Mouse (Mus musculus) ES-E14 (cell line): ENCODE measurements around the gene Lama2. TPM values are rescaled to one million over a fixed set of nuclear protein-coding genes. Genes with fewer than 3 reads are reported as not detected.

ENCODE experiments used
- DNase-seq: peaks from one replicate; pipeline ENCODE4 v3.0.0-alpha.2; 2013; ENCODE audit warnings: low read depth, low spot score
- H3K27ac ChIP-seq: 2 replicates; pipeline ENCODE4 v1.5.1; 2012; ENCODE audit warnings: low read depth, mild to moderate bottlenecking, low read length, moderate library complexity, mixed read lengths; ENCODE audit not compliant: poor library complexity, insufficient read depth, severe bottlenecking
- H3K36me3 ChIP-seq: 2 replicates; pipeline ENCODE4 v1.6.1; 2012; ENCODE audit warnings: mild to moderate bottlenecking, low read length, moderate library complexity, mixed read lengths; ENCODE audit not compliant: control insufficient read depth, poor library complexity, insufficient read depth, severe bottlenecking
- H3K4me1 ChIP-seq, 2 experiments: fragments of 150-350 bp in 1 of 2; sonication (generic) in 1 of 2; 2 replicates each; pipeline ENCODE4 v1.6.1; 2012; ENCODE audit warnings: low read length in 2 of 2, mild to moderate bottlenecking in 1 of 2, mixed read lengths in 1 of 2; ENCODE audit not compliant: control insufficient read depth in 2 of 2, insufficient read depth in 2 of 2, poor library complexity in 1 of 2
- H3K4me3 ChIP-seq, 2 experiments: fragments of 150-350 bp in 1 of 2; sonication (generic) in 1 of 2; 2 replicates each; pipeline ENCODE4 v1.5.1; 2012; ENCODE audit warnings: low read length in 2 of 2, low read depth in 1 of 2, mild to moderate bottlenecking in 1 of 2, mixed read lengths in 1 of 2; ENCODE audit not compliant: insufficient read depth in 1 of 2, poor library complexity in 1 of 2, severe bottlenecking in 1 of 2
- H3K9ac ChIP-seq: 2 replicates; pipeline ENCODE4 v1.6.1; 2012; ENCODE audit warnings: low read depth, mild to moderate bottlenecking, low read length, mixed read lengths; ENCODE audit not compliant: poor library complexity, insufficient read depth, severe bottlenecking
- H3K9me3 ChIP-seq: fragments of 150-350 bp; sonication (generic); 2 replicates; pipeline ENCODE4 v1.6.1; 2012; ENCODE audit warnings: low read depth, mild to moderate bottlenecking, low read length; ENCODE audit not compliant: control insufficient read depth, insufficient read depth
- CHD2 ChIP-seq: IDR thresholded peaks from 2 replicates; pipeline ENCODE4 v1.6.1; 2014; ENCODE audit warnings: mild to moderate bottlenecking, low read depth, low read length, inconsistent platforms
- HCFC1 ChIP-seq: IDR thresholded peaks from 2 replicates; pipeline ENCODE4 v1.6.1; 2012; ENCODE audit warnings: low read length, inconsistent platforms, borderline replicate concordance; ENCODE audit not compliant: insufficient read depth
- MAFK ChIP-seq: IDR thresholded peaks from 2 replicates; pipeline ENCODE4 v1.6.1; 2014; ENCODE audit warnings: mild to moderate bottlenecking, low read depth, low read length, inconsistent platforms; ENCODE audit not compliant: insufficient read depth
- ZC3H11A ChIP-seq: IDR thresholded peaks from 2 replicates; pipeline ENCODE4 v1.6.1; 2012; ENCODE audit warnings: low read depth, mild to moderate bottlenecking, inconsistent platforms, low read length, borderline replicate concordance
- ZNF384 ChIP-seq: IDR thresholded peaks from 2 replicates; pipeline ENCODE4 v1.6.1; 2012; ENCODE audit warnings: low read depth, low read length, inconsistent platforms
- in situ Hi-C, 2 experiments: fragments of 600-800 bp; cut with MboI; formaldehyde crosslinking; loops; one replicate each; pipeline ENCODE4 v1.15.1; 2025; ENCODE audit warnings: low sequenced_read_pairs in 2 of 2, inconsistent platforms in 1 of 2; ENCODE audit not compliant: unreplicated experiment in 2 of 2
- total RNA-seq: library from RNA; depleted of rRNA; stranded (reverse); fragments of 300-350 nt; gene quantifications from 2 replicates; pipeline ENCODE4 v1.2.3, GENCODE M21; 2012

The Lama2 gene
- total RNA-seq, 1 experiment, result 0.09 TPM

DNA sequence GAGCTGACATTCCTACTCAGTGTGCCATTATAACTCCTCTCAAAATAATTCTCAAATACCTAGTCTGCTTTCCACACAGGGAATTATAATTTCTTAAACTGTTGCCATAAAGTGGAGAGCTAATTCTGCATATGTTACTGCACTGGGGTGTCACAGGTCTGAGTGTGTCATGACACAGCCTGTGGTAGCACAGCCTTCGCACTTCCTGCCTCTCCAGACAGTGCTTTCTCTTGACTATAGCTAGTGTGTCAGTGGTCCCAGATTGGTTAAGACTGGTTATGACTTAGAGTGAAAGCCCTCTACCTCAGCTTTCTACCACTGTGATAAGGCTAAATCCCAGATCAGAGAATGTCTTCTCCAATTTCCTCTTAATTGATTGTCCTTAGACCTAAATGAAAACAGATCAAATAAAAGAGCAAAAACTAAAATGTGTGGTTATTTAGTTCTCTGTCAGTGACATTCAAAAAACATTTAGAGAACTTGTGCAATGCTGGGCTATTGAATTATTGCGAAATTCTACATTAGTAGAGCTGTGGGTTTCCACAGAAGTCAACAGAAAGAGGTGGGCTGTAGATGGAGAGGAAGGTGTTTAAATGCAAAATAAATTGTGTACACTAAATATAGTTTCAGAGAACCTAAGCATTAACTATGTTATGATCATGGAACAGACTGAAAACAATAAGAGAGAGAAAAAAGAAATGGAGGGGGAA, 502.5 kb downstream of the Lama2 start:
- Histone ChIP-seq H3K9me3 (no peaks in the 10 kb centered on the region), H3K36me3 (no peaks in the 10 kb centered on the region), H3K4me1 (no peaks in the 10 kb centered on the region), H3K4me3 (no peak overlapping the region), H3K27ac (no peak overlapping the region), H3K9ac (no peak overlapping the region)
- DNase-seq, result no peak
- TF ChIP-seq HCFC1, result no peak
- no peak for TF ChIP-seq MAFK
- in situ Hi-C loops, result no loop called here

DNA sequence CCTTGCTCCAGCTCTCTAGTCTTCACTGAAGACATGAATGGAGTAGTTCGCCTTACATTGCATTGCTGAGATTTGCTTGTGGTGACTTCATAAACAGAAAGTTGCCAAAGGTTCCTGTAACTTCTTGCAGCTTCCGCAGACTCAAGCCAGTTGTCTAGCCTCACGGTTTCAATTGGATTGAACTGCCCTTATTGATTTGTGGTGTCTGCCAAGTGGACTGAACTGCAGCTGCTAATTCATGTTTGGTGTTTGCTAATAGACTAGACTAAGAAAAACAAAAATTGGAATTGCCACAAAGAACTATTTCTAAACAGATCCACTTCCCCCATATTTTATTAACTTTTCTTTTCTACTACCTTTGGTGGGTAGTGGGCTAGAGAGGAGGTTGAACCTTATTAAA, 505.4 kb downstream of the Lama2 start:
- no peak overlapping the region for H3K27ac ChIP-seq
- TF ChIP-seq MAFK, result no peak
- no peak for TF ChIP-seq HCFC1
- no peak for TF ChIP-seq ZNF384
- no peak for TF ChIP-seq ZC3H11A
- no peak for TF ChIP-seq CHD2
- H3K4me3 ChIP-seq, result no peak overlapping the region
- no peak for DNase-seq
- in situ Hi-C loops, result no loop called here
- H3K4me1 ChIP-seq, result no peaks in the 10 kb centered on the region
- no peaks in the 10 kb centered on the region for H3K9me3 ChIP-seq
- H3K36me3 ChIP-seq, result no peaks in the 10 kb centered on the region
- no peak overlapping the region for H3K9ac ChIP-seq

DNA sequence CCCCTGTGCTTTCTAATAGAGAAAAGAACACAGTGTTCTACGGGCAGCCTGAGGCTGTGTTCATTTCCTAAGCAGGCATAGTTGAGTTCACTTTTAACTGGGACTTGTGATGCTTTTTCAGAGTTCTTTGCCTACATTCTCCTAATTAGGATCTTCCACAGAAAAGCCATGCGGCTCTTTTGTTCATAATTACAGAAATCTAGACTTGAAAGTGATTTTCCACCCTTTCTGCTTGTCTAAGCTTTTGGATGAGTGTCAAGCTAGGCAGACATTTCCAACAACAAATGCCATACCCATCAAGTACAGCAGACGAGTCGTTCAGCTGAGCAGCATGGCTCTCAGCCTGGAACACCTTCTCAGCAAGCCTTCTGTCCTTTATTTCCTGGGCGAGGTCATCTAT, 515.7 kb downstream of the Lama2 start:
- Histone ChIP-seq H3K9ac (no peak overlapping the region), H3K4me1 (no peaks in the 10 kb centered on the region), H3K4me3 (no peak overlapping the region), H3K36me3 (no peaks in the 10 kb centered on the region), H3K27ac (no peak overlapping the region), H3K9me3 (no peaks in the 10 kb centered on the region)
- no peak for DNase-seq
- in situ Hi-C loops, result no loop called here
- TF ChIP-seq ZNF384, result no peak
- no peak for TF ChIP-seq HCFC1
- no peak for TF ChIP-seq MAFK
- no peak for TF ChIP-seq CHD2
- no peak for TF ChIP-seq ZC3H11A

DNA sequence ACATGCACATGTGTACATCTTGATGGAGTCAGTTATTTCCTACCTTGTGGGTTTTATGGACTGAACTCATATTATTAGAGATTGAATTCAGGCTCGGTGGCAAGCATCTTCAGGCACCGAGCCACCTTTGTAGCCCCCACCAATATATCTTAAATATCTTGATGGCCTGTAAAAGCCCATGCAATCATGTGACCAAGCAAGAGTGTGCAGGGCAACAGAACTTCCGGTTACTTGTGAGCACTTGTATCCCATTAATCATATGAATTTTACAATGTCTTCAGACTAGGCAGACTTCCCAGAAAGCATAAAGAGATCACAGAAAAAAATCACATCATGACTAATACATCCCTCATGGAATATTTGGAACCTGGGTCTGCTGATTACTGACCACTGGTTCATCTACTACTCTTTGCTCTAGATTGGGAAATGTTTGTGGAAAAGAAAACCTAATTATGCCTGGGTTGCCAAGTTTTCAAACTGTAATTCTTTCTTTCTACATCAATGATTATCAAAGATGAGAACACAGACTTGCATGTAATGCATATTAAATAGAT, 517.7 kb downstream of the Lama2 start:
- Histone ChIP-seq H3K27ac (no peak overlapping the region), H3K36me3 (no peaks in the 10 kb centered on the region), H3K9ac (no peak overlapping the region), H3K9me3 (no peaks in the 10 kb centered on the region), H3K4me1 (no peaks in the 10 kb centered on the region), H3K4me3 (no peak overlapping the region)
- in situ Hi-C loops, result no loop called here
- DNase-seq, result no peak
- TF ChIP-seq MAFK (no peak), ZNF384 (no peak), HCFC1 (no peak), CHD2 (no peak), ZC3H11A (no peak)
